Mouse (Mus musculus): Measurements from ENCODE around the gene Cd4. TPM values are rescaled to one million over a fixed set of nuclear protein-coding genes. Genes with fewer than 3 reads are reported as not detected.
A peak's percentile ranks its signal among the peaks of the same experiment; 100 is the strongest.

Gene Cd4
- polyA plus RNA-seq, 1 experiment from 2014 or later, result not detected

GRCm38 (mm10) chr6:124863125-124863657, 24.8 kb downstream of the Cd4 start:
- Histone ChIP-seq H3K27ac (replicated peaks; ENCODE audit: low read depth, low read length) (no peak overlapping the region), H3K36me3 (replicated peaks; ENCODE audit: control insufficient read depth, insufficient read depth, low read depth, low read length) (no peaks in the 10 kb centered on the region), H3K9me3 (replicated peaks; ENCODE audit: control insufficient read depth, low read length) (no peaks in the 10 kb centered on the region), H3K4me2 (ENCODE audit: low read depth, low read length) (peak overlapping the region; percentile 98), H3K4me1 (ENCODE audit: control insufficient read depth, insufficient read depth, low read length) (peaks cover 10% of the 10 kb centered on the region), H3K4me3 (ENCODE audit: low read depth, low read length) (peak overlapping the region; percentile 54), H3K27me3 (ENCODE audit: control insufficient read depth, insufficient read depth, low read length) (peaks cover 2% of the 10 kb centered on the region; the same call in 1 of the 2 replicates), H3K9ac (replicated peaks; ENCODE audit: low read length) (peak overlapping the region; percentile 71)
- no peak for DNase-seq (ENCODE audit: low spot score)
- 0 out of 2 replicates have a peak, but pooled peaks have one; percentile 6 for ATAC-seq (replicated peaks; ENCODE audit: insufficient number of reproducible peaks, low FRiP score, low TSS enrichment, low read depth)
- 0% methylated on average over 13 of the region's 16 CpGs for WGBS

GRCm38 (mm10) chr6:124862406-124863124, 25.5 kb downstream of the Cd4 start:
- WGBS, result 9% methylated on average over 8 of the region's 8 CpGs
- Histone ChIP-seq H3K27me3 (ENCODE audit: control insufficient read depth, insufficient read depth, low read length) (peaks cover 2% of the 10 kb centered on the region; the same call in 1 of the 2 replicates), H3K4me1 (ENCODE audit: control insufficient read depth, insufficient read depth, low read length) (peaks cover 10% of the 10 kb centered on the region), H3K27ac (replicated peaks; ENCODE audit: low read depth, low read length) (no peak overlapping the region), H3K9me3 (replicated peaks; ENCODE audit: control insufficient read depth, low read length) (no peaks in the 10 kb centered on the region), H3K4me3 (ENCODE audit: low read depth, low read length) (peak overlapping the region; percentile 54; the same call in 1 of the 2 replicates), H3K4me2 (ENCODE audit: low read depth, low read length) (peak overlapping the region; percentile 98), H3K9ac (replicated peaks; ENCODE audit: low read length) (peak overlapping the region; percentile 71; the same call in 1 of the 2 replicates), H3K36me3 (replicated peaks; ENCODE audit: control insufficient read depth, insufficient read depth, low read depth, low read length) (no peaks in the 10 kb centered on the region)
- ATAC-seq (replicated peaks; ENCODE audit: insufficient number of reproducible peaks, low FRiP score, low TSS enrichment, low read depth) (no peak), DNase-seq (ENCODE audit: low spot score) (no peak)

- peaks cover 10% of the 10 kb centered on the region for H3K4me1 ChIP-seq (ENCODE audit: control insufficient read depth, insufficient read depth, low read length)
- peaks cover 2% of the 10 kb centered on the region; the same call in 1 of the 2 replicates for H3K27me3 ChIP-seq (ENCODE audit: control insufficient read depth, insufficient read depth, low read length)
- DNase-seq (ENCODE audit: low spot score), result no peak
- H3K36me3 ChIP-seq (replicated peaks; ENCODE audit: control insufficient read depth, insufficient read depth, low read depth, low read length), result no peaks in the 10 kb centered on the region
- no peak overlapping the region for H3K9ac ChIP-seq (replicated peaks; ENCODE audit: low read length)
- WGBS, result 27% methylated on average over 3 of the region's 3 CpGs
- H3K4me3 ChIP-seq (ENCODE audit: low read depth, low read length), result no peak overlapping the region
- no peaks in the 10 kb centered on the region for H3K9me3 ChIP-seq (replicated peaks; ENCODE audit: control insufficient read depth, low read length)
- no peak for ATAC-seq (replicated peaks; ENCODE audit: insufficient number of reproducible peaks, low FRiP score, low TSS enrichment, low read depth)
- no peak overlapping the region for H3K4me2 ChIP-seq (ENCODE audit: low read depth, low read length)
- no peak overlapping the region for H3K27ac ChIP-seq (replicated peaks; ENCODE audit: low read depth, low read length)
Observed at GRCm38 (mm10) chr6:124861802-124862201, 26.2 kb downstream of the Cd4 start.

- Histone ChIP-seq H3K9me3 (replicated peaks; ENCODE audit: control insufficient read depth, low read length) (no peaks in the 10 kb centered on the region), H3K27me3 (ENCODE audit: control insufficient read depth, insufficient read depth, low read length) (no peaks in the 10 kb centered on the region; the same call in 1 of the 2 replicates), H3K27ac (replicated peaks; ENCODE audit: low read depth, low read length) (no peak overlapping the region), H3K4me1 (ENCODE audit: control insufficient read depth, insufficient read depth, low read length) (peaks cover 10% of the 10 kb centered on the region), H3K4me2 (ENCODE audit: low read depth, low read length) (no peak overlapping the region; the same call in 1 of the 2 replicates), H3K36me3 (replicated peaks; ENCODE audit: control insufficient read depth, insufficient read depth, low read depth, low read length) (no peaks in the 10 kb centered on the region), H3K9ac (replicated peaks; ENCODE audit: low read length) (no peak overlapping the region), H3K4me3 (ENCODE audit: low read depth, low read length) (no peak overlapping the region)
- DNase-seq (ENCODE audit: low spot score) (no peak), ATAC-seq (replicated peaks; ENCODE audit: insufficient number of reproducible peaks, low FRiP score, low TSS enrichment, low read depth) (no peak)
- 80% methylated on average over 19 of the region's 19 CpGs for WGBS
Observed at GRCm38 (mm10) chr6:124861266-124861665, 26.8 kb downstream of the Cd4 start.

- no peak for ATAC-seq (replicated peaks; ENCODE audit: insufficient number of reproducible peaks, low FRiP score, low TSS enrichment, low read depth)
Observed at GRCm38 (mm10) chr6:124860511-124860910, 27.5 kb downstream of the Cd4 start.

GRCm38 (mm10) chr6:124859725-124860124, 28.3 kb downstream of the Cd4 start:
- Histone ChIP-seq H3K9me3 (replicated peaks; ENCODE audit: control insufficient read depth, low read length) (no peaks in the 10 kb centered on the region), H3K36me3 (replicated peaks; ENCODE audit: control insufficient read depth, insufficient read depth, low read depth, low read length) (no peaks in the 10 kb centered on the region; the same call in 1 of the 2 replicates), H3K4me3 (ENCODE audit: low read depth, low read length) (no peak overlapping the region), H3K4me1 (ENCODE audit: control insufficient read depth, insufficient read depth, low read length) (peaks cover 15% of the 10 kb centered on the region), H3K4me2 (ENCODE audit: low read depth, low read length) (no peak overlapping the region), H3K27ac (replicated peaks; ENCODE audit: low read depth, low read length) (no peak overlapping the region), H3K9ac (replicated peaks; ENCODE audit: low read length) (no peak overlapping the region), H3K27me3 (ENCODE audit: control insufficient read depth, insufficient read depth, low read length) (no peaks in the 10 kb centered on the region; the same call in 1 of the 2 replicates)
- WGBS, result 13% methylated on average over 12 of the region's 12 CpGs
- DNase-seq (ENCODE audit: low spot score) (peak; percentile 87), ATAC-seq (replicated peaks; ENCODE audit: insufficient number of reproducible peaks, low FRiP score, low TSS enrichment, low read depth) (no peak)

More at GRCm38 (mm10) chr6:124860511-124860910, 27.5 kb downstream of the Cd4 start:
- Histone ChIP-seq H3K9ac (replicated peaks; ENCODE audit: low read length) (no peak overlapping the region), H3K4me2 (ENCODE audit: low read depth, low read length) (no peak overlapping the region), H3K4me3 (ENCODE audit: low read depth, low read length) (no peak overlapping the region), H3K27me3 (ENCODE audit: control insufficient read depth, insufficient read depth, low read length) (no peaks in the 10 kb centered on the region; the same call in 1 of the 2 replicates), H3K4me1 (ENCODE audit: control insufficient read depth, insufficient read depth, low read length) (peaks cover 15% of the 10 kb centered on the region), H3K9me3 (replicated peaks; ENCODE audit: control insufficient read depth, low read length) (no peaks in the 10 kb centered on the region), H3K36me3 (replicated peaks; ENCODE audit: control insufficient read depth, insufficient read depth, low read depth, low read length) (no peaks in the 10 kb centered on the region), H3K27ac (replicated peaks; ENCODE audit: low read depth, low read length) (no peak overlapping the region)
- DNase-seq (ENCODE audit: low spot score), result no peak
- WGBS, result 84% methylated on average over 9 of the region's 9 CpGs

- Histone ChIP-seq H3K9me3 (replicated peaks; ENCODE audit: control insufficient read depth, low read length) (no peaks in the 10 kb centered on the region), H3K36me3 (replicated peaks; ENCODE audit: control insufficient read depth, insufficient read depth, low read depth, low read length) (no peaks in the 10 kb centered on the region; the same call in none of the 2 replicates), H3K9ac (replicated peaks; ENCODE audit: low read length) (no peak overlapping the region), H3K4me3 (ENCODE audit: low read depth, low read length) (no peak overlapping the region), H3K27me3 (ENCODE audit: control insufficient read depth, insufficient read depth, low read length) (no peaks in the 10 kb centered on the region; the same call in 1 of the 2 replicates), H3K4me1 (ENCODE audit: control insufficient read depth, insufficient read depth, low read length) (peaks cover 15% of the 10 kb centered on the region), H3K27ac (replicated peaks; ENCODE audit: low read depth, low read length) (no peak overlapping the region), H3K4me2 (ENCODE audit: low read depth, low read length) (no peak overlapping the region)
- 75% methylated on average over 26 of the region's 28 CpGs for WGBS
- no peak for DNase-seq (ENCODE audit: low spot score)
- no peak for ATAC-seq (replicated peaks; ENCODE audit: insufficient number of reproducible peaks, low FRiP score, low TSS enrichment, low read depth)
Observed at GRCm38 (mm10) chr6:124858561-124859318, 29.3 kb downstream of the Cd4 start.
